Mouse (Mus musculus) mature B cell (primary cell): ENCODE results near the gene Rps27.
"Not testable (repeated sequence)": the region's sequence is repeated elsewhere in the genome, so short reads cannot be mapped to it uniquely, and the experiment has no call there.

Experiments
- in situ Hi-C: fragments of 300-500 bp; cut with MboI; formaldehyde crosslinking; loops from 2 replicates; pipeline ENCODE4 v1.14.3; 2019

Gene Rps27

GRCm38 (mm10) chr3:90213377-90213866 is at the start of gene Rps27, which contains the start of gene Rab13:
Gene Rps27, minus strand, starts transcription at chr3:90213651.
Gene Rab13, plus strand, starts transcription at chr3:90213695.
- in situ Hi-C loops: no loop called here

GRCm38 (mm10) chr3:90258521-90258920 is 45.1 kb upstream of the Rps27 start:
- in situ Hi-C loops: no loop called here

GRCm38 (mm10) chr3:90256731-90257530 is 43.5 kb upstream of the Rps27 start:
- in situ Hi-C loops: no loop called here

- in situ Hi-C loops: no loop called here
These were observed 42.4 kb upstream of the Rps27 start for GRCm38 (mm10) chr3:90255784-90256353.

GRCm38 (mm10) chr3:90255194-90255565 is 41.7 kb upstream of the Rps27 start:
- in situ Hi-C loops: no loop called here

- in situ Hi-C loops: no loop called here
These were observed 41.2 kb upstream of the Rps27 start for GRCm38 (mm10) chr3:90254419-90255193.

GRCm38 (mm10) chr3:90253653-90254418 is 40.4 kb upstream of the Rps27 start, which contains the start of gene Crtc2:
Gene Crtc2, plus strand, starts transcription at chr3:90254163.
- in situ Hi-C loops: no loop called here

GRCm38 (mm10) chr3:90253174-90253573 is 39.7 kb upstream of the Rps27 start:
- in situ Hi-C loops: not testable (repeated sequence)

GRCm38 (mm10) chr3:90252659-90253058 is 39.2 kb upstream of the Rps27 start:
- in situ Hi-C loops: not testable (repeated sequence)

GRCm38 (mm10) chr3:90251731-90252226 is 38.3 kb upstream of the Rps27 start:
- in situ Hi-C loops: not testable (repeated sequence)

GRCm38 (mm10) chr3:90250791-90251190 is 37.3 kb upstream of the Rps27 start:
- in situ Hi-C loops: no loop called here

- in situ Hi-C loops: no loop called here
These were observed 35.3 kb upstream of the Rps27 start for GRCm38 (mm10) chr3:90248746-90249100.

- in situ Hi-C loops: no loop called here
These were observed 34.7 kb upstream of the Rps27 start, which contains the start of gene Slc39a1 for GRCm38 (mm10) chr3:90247960-90248745. Gene Slc39a1, plus strand, starts transcription at chr3:90248172.

GRCm38 (mm10) chr3:90247630-90247959 is 34.1 kb upstream of the Rps27 start:
- in situ Hi-C loops: no loop called here

- in situ Hi-C loops: no loop called here
These were observed 32.0 kb upstream of the Rps27 start for GRCm38 (mm10) chr3:90245406-90245805.

GRCm38 (mm10) chr3:90242984-90243775 is 29.7 kb upstream of the Rps27 start, which contains the start of gene Creb3l4:
Gene Creb3l4, minus strand, starts transcription at chr3:90243512.
- in situ Hi-C loops: no loop called here

- in situ Hi-C loops: no loop called here
These were observed 28.4 kb upstream of the Rps27 start for GRCm38 (mm10) chr3:90241669-90242358.

- in situ Hi-C loops: no loop called here
These were observed 27.8 kb upstream of the Rps27 start for GRCm38 (mm10) chr3:90241251-90241650.
